Mouse (Mus musculus) stomach, embryonic 15.5 days (tissue): Measurements from ENCODE around the gene Slc46a3. TPM values are rescaled to one million over a fixed set of nuclear protein-coding genes. Genes with fewer than 3 reads are reported as not detected.
A peak's percentile ranks its signal among the peaks of the same experiment; 100 is the strongest.

Experiments
- ATAC-seq: fragments of 200-750 bp; cut with Nextera tagmentation; 2 replicates; pipeline ENCODE4 v1.8.0; 2017; ENCODE audit warnings: low read depth, moderate number of reproducible peaks, moderate TSS enrichment; ENCODE audit not compliant: insufficient read depth, low FRiP score
- H3K27ac ChIP-seq: fragments of 300-500 bp; sonication (generic); 2 replicates; pipeline ENCODE4 v1.5.1; 2015; ENCODE audit warnings: mild to moderate bottlenecking, inconsistent platforms
- H3K27me3 ChIP-seq: fragments of 300-500 bp; sonication (generic); replicated peaks from 2 replicates; pipeline ENCODE4 v1.6.1; 2015; ENCODE audit warnings: inconsistent platforms
- H3K36me3 ChIP-seq: fragments of 300-500 bp; sonication (generic); 2 replicates; pipeline ENCODE4 v1.6.1; 2015; ENCODE audit warnings: inconsistent platforms
- H3K4me1 ChIP-seq: fragments of 300-500 bp; sonication (generic); 2 replicates; pipeline ENCODE4 v1.6.1; 2015; ENCODE audit warnings: inconsistent platforms
- H3K4me2 ChIP-seq: fragments of 300-500 bp; sonication (generic); 2 replicates; pipeline ENCODE4 v1.6.1; 2015; ENCODE audit warnings: mild to moderate bottlenecking, inconsistent platforms
- H3K4me3 ChIP-seq: fragments of 300-500 bp; sonication (generic); replicated peaks from 2 replicates; pipeline ENCODE4 v1.5.1; 2015; ENCODE audit warnings: inconsistent platforms
- H3K9ac ChIP-seq: fragments of 300-500 bp; sonication (generic); 2 replicates; pipeline ENCODE4 v1.6.1; 2015; ENCODE audit warnings: inconsistent platforms
- H3K9me3 ChIP-seq: fragments of 300-500 bp; sonication (generic); 2 replicates; pipeline ENCODE4 v1.6.1; 2016; ENCODE audit warnings: inconsistent platforms
- WGBS: fragments of 180-500 bp; shearing (Covaris S2); methylation state at CpG from one replicate; pipeline ENCODE4 v1.1.7; 2015; 5-methylcytosine and 5-hydroxymethylcytosine counted together
- polyA plus RNA-seq: library from polyadenylated mRNA; unstranded; fragments of >200 nt; fragmentation: Nextera tagmentation; extraction: Ambion mirVana; gene quantifications from 2 replicates; pipeline ENCODE4 v1.2.1, GENCODE M21; 2015

Slc46a3 gene
- polyA plus RNA-seq, 1 experiment from 2014 or later, result 5.7 TPM

DNA sequence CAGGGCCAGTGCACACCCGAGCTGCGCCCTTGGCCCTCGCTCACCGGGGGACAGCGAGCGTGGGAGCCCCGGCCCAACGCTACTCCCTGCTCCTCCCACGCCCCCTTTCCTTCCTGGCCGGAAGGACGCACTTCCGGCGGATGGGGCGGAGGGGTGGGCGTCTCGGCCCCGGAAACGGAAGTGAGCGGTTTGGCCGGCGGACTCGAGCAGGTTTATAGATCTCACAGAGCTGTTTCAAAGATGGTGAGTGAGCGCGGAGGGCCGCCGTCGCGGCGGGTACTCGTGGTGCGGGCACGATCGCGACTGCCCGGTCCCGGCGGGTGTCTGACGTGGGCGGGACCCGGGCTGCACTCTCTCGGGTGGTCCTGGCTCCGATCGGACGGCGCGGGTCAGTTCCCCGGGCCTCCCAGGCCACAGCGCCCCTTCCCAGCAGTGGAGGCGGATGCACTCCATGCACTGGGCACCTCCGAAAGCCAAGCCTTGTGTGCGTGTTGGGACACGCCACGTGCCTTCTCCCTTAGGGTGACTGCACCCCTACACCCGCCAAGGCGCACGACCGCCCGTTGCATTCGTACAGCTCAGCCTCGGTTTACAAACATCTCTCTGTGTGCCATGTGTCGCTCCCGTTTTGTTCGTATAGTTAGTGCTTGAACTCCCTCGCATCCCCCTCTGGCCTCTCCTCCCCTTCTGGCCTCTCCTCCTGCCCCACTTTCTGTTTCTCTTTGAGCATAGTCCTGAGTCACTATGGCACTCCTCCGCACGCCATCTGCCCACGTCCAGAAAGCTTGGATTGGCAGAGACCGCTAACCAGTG is 34.0 kb downstream of the Slc46a3 start, which contains the start of gene Pomp:
Gene Pomp (plus strand): TSS at position 13 of the 813 bp plus-strand sequence.
- Histone ChIP-seq H3K4me3 (peak within 1 kb of the TSS; percentile 91), H3K27ac (peak within 1 kb of the TSS; percentile 89), H3K36me3 (peaks cover 16% of the 10 kb centered on the region), H3K4me2 (peak within 1 kb of the TSS; percentile 77), H3K4me1 (peaks cover 12% of the 10 kb centered on the region), H3K27me3 (no peaks in the 10 kb centered on the region), H3K9me3 (no peaks in the 10 kb centered on the region), H3K9ac (peak within 1 kb of the TSS; percentile 77)
- ATAC-seq, result peak; percentile 90
- under 1% methylated on average over 67 of the region's 68 CpGs for WGBS

DNA sequence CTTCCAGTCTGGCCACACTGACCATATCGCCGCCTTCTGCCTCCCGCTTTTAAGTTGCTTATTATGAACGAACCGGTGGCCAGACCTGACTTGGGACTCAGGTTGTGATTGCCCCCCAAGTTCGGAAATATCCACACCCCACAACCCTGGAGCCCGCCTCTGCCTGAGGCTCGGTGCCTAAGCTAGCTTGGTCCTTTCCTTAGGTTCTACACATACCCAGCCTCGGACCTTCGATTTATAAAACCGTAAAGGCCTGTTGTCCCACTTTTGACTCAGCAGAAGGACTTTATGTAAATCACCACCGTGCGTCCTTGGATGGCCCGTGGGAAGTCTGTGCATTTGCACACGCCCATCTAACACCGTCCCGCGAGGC is 34.6 kb downstream of the Slc46a3 start:
- Histone ChIP-seq H3K9ac (peak overlapping the region; percentile 38), H3K27ac (peak overlapping the region; percentile 89; the same call in 1 of the 2 replicates), H3K9me3 (no peaks in the 10 kb centered on the region), H3K36me3 (peaks cover 15% of the 10 kb centered on the region), H3K4me3 (peak overlapping the region; percentile 91), H3K27me3 (no peaks in the 10 kb centered on the region), H3K4me2 (peak overlapping the region; percentile 77), H3K4me1 (peaks cover 12% of the 10 kb centered on the region)
- WGBS, result 1% methylated on average over 18 of the region's 18 CpGs
- ATAC-seq, result no peak

- Histone ChIP-seq H3K27ac (no peak overlapping the region), H3K4me3 (no peak overlapping the region), H3K4me2 (no peak overlapping the region), H3K9me3 (no peaks in the 10 kb centered on the region), H3K9ac (no peak overlapping the region), H3K27me3 (no peaks in the 10 kb centered on the region), H3K4me1 (0 out of 2 replicates have a peak, but pooled peaks cover 6% of the 10 kb centered on the region), H3K36me3 (no peaks in the 10 kb centered on the region)
- no peak for ATAC-seq
- WGBS, result 59% methylated on average over 7 of the region's 7 CpGs
These were observed 44.4 kb downstream of the Slc46a3 start for GRCm38 (mm10) chr5:147850194-147850593.

DNA sequence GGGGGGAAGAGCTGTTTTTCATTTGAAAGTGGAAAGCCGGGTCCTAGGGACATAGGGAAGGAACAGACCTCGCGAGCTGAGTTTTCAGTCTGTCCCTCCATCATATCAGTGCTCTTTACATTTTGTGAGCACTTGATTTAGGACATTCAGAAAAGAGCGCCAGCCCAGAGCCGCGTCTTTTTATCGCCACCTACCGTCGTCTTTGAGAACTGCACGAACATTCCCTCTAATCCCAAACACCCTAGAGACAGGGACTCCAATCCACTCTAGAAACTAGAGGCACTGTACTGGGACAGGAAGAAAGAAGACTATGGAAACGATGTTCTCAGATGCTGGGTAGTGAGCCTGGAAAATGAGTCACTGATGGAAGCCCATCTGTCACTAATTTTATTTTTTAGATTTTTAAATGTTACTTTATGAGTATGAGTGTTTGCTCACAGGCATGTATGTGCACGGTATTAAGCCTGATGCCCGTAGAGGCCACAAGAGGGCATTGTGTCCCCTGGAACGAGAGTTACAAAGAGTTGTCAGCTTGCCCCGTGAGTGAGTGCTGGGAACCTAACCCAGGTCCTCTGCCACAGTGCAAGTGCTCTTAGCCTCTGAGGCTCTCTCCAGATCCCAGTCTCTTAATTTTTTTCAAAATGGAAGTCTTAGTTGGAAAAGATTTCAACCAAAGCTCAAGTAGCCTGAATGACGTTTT is 46.3 kb downstream of the Slc46a3 start:
- Histone ChIP-seq H3K9me3 (no peaks in the 10 kb centered on the region), H3K27me3 (no peaks in the 10 kb centered on the region), H3K9ac (no peak overlapping the region), H3K4me3 (no peak overlapping the region), H3K4me2 (no peak overlapping the region), H3K27ac (no peak overlapping the region), H3K36me3 (no peaks in the 10 kb centered on the region), H3K4me1 (0 out of 2 replicates have a peak, but pooled peaks cover 6% of the 10 kb centered on the region)
- 0 out of 2 replicates have a peak, but pooled peaks have one; percentile 34 for ATAC-seq
- WGBS, result 24% methylated on average over 16 of the region's 16 CpGs

DNA sequence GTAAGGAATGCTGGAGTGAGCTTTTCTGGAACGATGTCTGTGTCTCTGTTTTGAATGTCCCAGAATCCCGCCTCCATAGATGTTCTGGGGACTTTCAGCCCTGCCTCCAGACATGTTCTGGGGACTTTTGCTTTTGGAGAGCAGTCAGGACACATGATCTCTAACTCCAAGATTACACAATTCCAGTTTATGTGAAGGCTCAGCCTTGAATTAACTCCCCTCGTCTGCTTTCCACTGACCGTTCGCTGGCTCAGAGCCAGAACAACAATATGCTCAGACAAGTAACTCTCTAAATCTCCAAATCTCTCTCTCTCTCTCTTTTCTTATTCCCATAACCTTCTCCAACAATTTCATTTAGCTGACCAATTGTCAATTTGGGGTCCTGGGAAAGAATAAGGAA is 47.3 kb downstream of the Slc46a3 start:
- H3K4me2 ChIP-seq, result no peak overlapping the region
- 43% methylated on average over 5 of the region's 5 CpGs for WGBS
- no peak overlapping the region for H3K27ac ChIP-seq
- 0 out of 2 replicates have a peak, but pooled peaks cover 6% of the 10 kb centered on the region for H3K4me1 ChIP-seq
- H3K27me3 ChIP-seq, result no peaks in the 10 kb centered on the region
- no peak overlapping the region for H3K9ac ChIP-seq
- no peak overlapping the region for H3K4me3 ChIP-seq
- no peaks in the 10 kb centered on the region for H3K9me3 ChIP-seq
- no peaks in the 10 kb centered on the region for H3K36me3 ChIP-seq
- ATAC-seq, result no peak

- no peak overlapping the region for H3K9ac ChIP-seq
- H3K4me1 ChIP-seq, result 0 out of 2 replicates have a peak, but pooled peaks cover 6% of the 10 kb centered on the region
- no peak overlapping the region for H3K4me3 ChIP-seq
- H3K4me2 ChIP-seq, result no peak overlapping the region
- H3K9me3 ChIP-seq, result no peaks in the 10 kb centered on the region
- no peak overlapping the region for H3K27ac ChIP-seq
- no peaks in the 10 kb centered on the region for H3K27me3 ChIP-seq
- ATAC-seq, result no peak
- no peaks in the 10 kb centered on the region for H3K36me3 ChIP-seq
- 62% methylated on average over 3 of the region's 3 CpGs for WGBS
These were observed 49.3 kb downstream of the Slc46a3 start for GRCm38 (mm10) chr5:147845319-147845718.

- Histone ChIP-seq H3K9me3 (no peaks in the 10 kb centered on the region), H3K36me3 (no peaks in the 10 kb centered on the region), H3K4me2 (no peak overlapping the region), H3K27me3 (no peaks in the 10 kb centered on the region), H3K4me1 (0 out of 2 replicates have a peak, but pooled peaks cover 6% of the 10 kb centered on the region), H3K27ac (no peak overlapping the region), H3K4me3 (no peak overlapping the region), H3K9ac (no peak overlapping the region)
- WGBS, result 64% methylated on average over 7 of the region's 7 CpGs
- ATAC-seq, result no peak
These were observed 51.3 kb downstream of the Slc46a3 start for GRCm38 (mm10) chr5:147843340-147843739.

DNA sequence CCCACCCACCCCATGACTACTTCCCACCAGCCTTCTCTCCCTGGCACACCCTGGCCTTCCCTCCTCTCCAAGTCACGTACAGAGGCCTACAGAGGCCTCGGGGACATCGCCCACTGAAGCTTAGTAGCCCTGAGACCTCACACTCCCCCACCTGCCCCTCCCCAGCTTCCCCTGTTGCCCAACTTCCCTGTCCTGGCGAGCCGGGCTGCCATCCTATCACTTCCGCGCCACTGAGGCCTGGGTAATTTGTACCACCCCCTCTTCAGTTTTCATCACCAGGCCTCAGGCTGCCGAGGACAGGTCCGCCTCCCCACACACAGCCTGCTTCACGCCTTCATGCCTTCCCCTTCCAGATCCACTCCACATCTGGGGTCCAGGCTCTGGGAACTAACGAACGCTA is 55.2 kb downstream of the Slc46a3 start:
- H3K4me2 ChIP-seq, result no peak overlapping the region
- no peak overlapping the region for H3K9ac ChIP-seq
- H3K27ac ChIP-seq, result no peak overlapping the region
- no peaks in the 10 kb centered on the region for H3K36me3 ChIP-seq
- WGBS, result 82% methylated on average over 12 of the region's 12 CpGs
- no peaks in the 10 kb centered on the region for H3K27me3 ChIP-seq
- H3K9me3 ChIP-seq, result no peaks in the 10 kb centered on the region
- H3K4me3 ChIP-seq, result no peak overlapping the region
- ATAC-seq, result no peak
- H3K4me1 ChIP-seq, result no peaks in the 10 kb centered on the region

DNA sequence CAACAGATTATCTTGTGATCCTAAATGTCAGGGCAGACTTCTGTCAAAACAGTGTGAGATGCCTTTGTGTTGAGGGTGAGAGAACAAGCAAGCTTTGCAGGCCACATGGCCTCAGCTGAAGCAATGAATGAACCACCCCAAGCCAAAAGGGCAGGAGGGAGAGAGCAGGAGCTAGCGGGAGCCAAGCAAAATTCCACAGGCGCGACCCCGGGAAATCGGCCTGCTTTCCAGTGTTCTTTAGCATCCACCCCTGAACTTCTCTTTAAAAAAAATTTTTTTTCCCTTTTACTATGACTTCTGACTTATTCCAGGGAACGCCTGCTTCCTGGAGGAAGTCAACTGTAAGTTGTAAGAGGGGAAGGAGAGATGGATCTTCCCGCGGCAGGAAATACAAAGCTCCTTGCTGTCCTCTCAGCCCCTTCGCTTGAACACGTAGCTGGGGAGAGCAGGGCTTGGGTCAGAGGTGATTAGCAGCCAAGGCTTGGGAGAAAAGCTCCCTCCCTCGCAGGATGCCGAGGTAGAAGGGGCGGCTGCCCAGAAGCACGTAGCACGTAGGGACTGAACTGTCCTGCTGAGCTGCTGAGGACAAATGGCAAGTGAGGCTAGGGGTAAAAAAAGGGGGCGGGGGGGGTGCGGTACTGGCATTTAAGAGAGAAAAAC is 59.6 kb downstream of the Slc46a3 start:
- Histone ChIP-seq H3K9me3 (no peaks in the 10 kb centered on the region), H3K9ac (no peak overlapping the region)
- ATAC-seq, result no peak

DNA sequence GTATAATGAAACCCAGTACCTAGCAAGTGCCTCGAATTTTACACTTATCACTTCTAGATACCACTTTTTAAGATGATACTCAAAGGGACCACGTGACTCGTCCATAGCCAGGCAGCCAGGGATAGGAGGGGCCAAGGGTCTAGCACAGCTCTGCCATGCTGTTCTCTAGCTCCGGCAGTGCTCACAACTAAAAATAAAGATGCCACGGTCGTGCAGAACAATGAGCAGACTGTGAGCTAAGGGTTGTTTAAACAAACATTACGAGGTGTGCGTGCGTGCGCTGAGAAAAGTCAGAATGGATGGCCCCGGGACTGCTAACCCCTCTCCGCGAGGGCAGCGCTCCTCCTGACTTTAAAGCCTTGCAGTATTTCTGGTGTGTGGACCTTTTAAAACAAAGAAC is 61.8 kb downstream of the Slc46a3 start:
- H3K4me1 ChIP-seq, result peaks cover 4% of the 10 kb centered on the region; the same call in 1 of the 2 replicates
- H3K27ac ChIP-seq, result no peak overlapping the region
- H3K4me3 ChIP-seq, result no peak overlapping the region
- ATAC-seq, result no peak
- no peaks in the 10 kb centered on the region for H3K27me3 ChIP-seq
- H3K9me3 ChIP-seq, result no peaks in the 10 kb centered on the region
- H3K36me3 ChIP-seq, result no peaks in the 10 kb centered on the region
- no peak overlapping the region for H3K9ac ChIP-seq
- H3K4me2 ChIP-seq, result peak overlapping the region; percentile 6; the same call in 1 of the 2 replicates
- 14% methylated on average over 14 of the region's 14 CpGs for WGBS

More for the DNA sequence above, 59.6 kb downstream of the Slc46a3 start:
- Histone ChIP-seq H3K27me3 (no peaks in the 10 kb centered on the region), H3K4me3 (no peak overlapping the region), H3K36me3 (no peaks in the 10 kb centered on the region), H3K27ac (no peak overlapping the region; the same call in 1 of the 2 replicates), H3K4me2 (no peak overlapping the region), H3K4me1 (peaks cover 4% of the 10 kb centered on the region; the same call in 1 of the 2 replicates)
- WGBS, result 17% methylated on average over 17 of the region's 17 CpGs

DNA sequence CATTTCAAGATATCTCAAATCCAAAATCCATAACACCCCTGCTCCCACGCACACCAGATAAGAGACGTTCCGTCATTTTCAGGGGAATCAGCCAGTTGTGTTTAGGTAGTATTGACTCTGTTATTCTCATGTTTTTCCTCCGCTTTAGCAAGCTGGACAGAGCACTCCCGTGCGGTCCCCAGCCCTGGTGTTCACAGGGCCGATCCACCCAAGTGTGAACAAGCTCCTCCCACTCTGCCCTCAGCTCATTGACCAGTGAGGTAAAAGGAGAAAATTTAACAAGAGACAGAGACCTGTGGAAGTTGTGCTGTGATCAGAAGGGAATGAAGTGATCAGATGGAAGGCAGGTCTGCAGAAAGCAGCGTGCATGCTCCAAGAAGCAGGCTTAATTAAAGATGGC is 65.8 kb downstream of the Slc46a3 start:
- Histone ChIP-seq H3K9ac (no peak overlapping the region), H3K27ac (no peak overlapping the region), H3K9me3 (no peaks in the 10 kb centered on the region), H3K36me3 (no peaks in the 10 kb centered on the region), H3K4me2 (no peak overlapping the region), H3K4me1 (peaks cover 14% of the 10 kb centered on the region; the same call in 1 of the 2 replicates), H3K27me3 (no peaks in the 10 kb centered on the region), H3K4me3 (no peak overlapping the region)
- 74% methylated on average over 8 of the region's 8 CpGs for WGBS
- ATAC-seq, result no peak
